8 mouse cellular contexts compared by ENCODE assay signal in genomic region chrX:42151903-42152369, GRCm38 (mm10). TPM values are rescaled to one million over a fixed set of nuclear protein-coding genes. Genes with fewer than 3 reads are reported as not detected.
A peak's percentile ranks its signal among the peaks of the same experiment; 100 is the strongest.
DNase-seq lines count a peak whose midpoint lies in the region; ATAC-seq and TF ChIP-seq lines count a peak whose summit lies in the region.

No protein-coding gene starts in this region.

- peak overlapping the region; percentile 62 for H3K9ac ChIP-seq in kidney, embryonic 14.5 days (ENCODE audit: low read depth, low read length)
- H3K9ac ChIP-seq in liver, adult 2 months (ENCODE audit: low read depth, low read length), result peak overlapping the region; percentile 69

- TF ChIP-seq CTCF in bone marrow, adult 2 months (IDR thresholded peaks at IDR 0.05; ENCODE audit: control insufficient read depth, insufficient read depth, low read length), result no peak
- TF ChIP-seq CTCF in liver, adult 2 months (IDR thresholded peaks at IDR 0.05; ENCODE audit: low read depth, low read length), result no peak

- 0 out of 2 replicates have a peak, but pooled peaks have one; percentile 31 for TF ChIP-seq POLR2A in bone marrow, adult 2 months (IDR thresholded peaks at IDR 0.05; ENCODE audit: borderline replicate concordance, control insufficient read depth, low read depth, low read length)
- 0 out of 2 replicates have a peak, but pooled peaks have one; percentile 8 for TF ChIP-seq POLR2A in liver, adult 2 months (IDR thresholded peaks at IDR 0.05; ENCODE audit: extremely low read depth, insufficient read depth, low read length)
- TF ChIP-seq POLR2A in myocyte (IDR thresholded peaks at IDR 0.05; ENCODE audit: insufficient read length, low read depth), result no peak

- H3K27me3 ChIP-seq in kidney, embryonic 14.5 days (ENCODE audit: control insufficient read depth, insufficient read depth, low read length), result no peaks in the 10 kb centered on the region
- H3K27me3 ChIP-seq in liver, adult 2 months (ENCODE audit: control insufficient read depth, insufficient read depth, low read length), result no peaks in the 10 kb centered on the region
- H3K27me3 ChIP-seq in myocyte (ENCODE audit: control insufficient read depth, insufficient read depth, insufficient read length), result no peaks in the 10 kb centered on the region
- no peaks in the 10 kb centered on the region for H3K27me3 ChIP-seq in splenic B cell, adult 2 months (ENCODE audit: control insufficient read depth, insufficient read depth, low read length, poor library complexity, severe bottlenecking)

- H3K27ac ChIP-seq in bone marrow, adult 2 months (ENCODE audit: control insufficient read depth, insufficient read depth, low read depth, low read length, poor library complexity), result peak overlapping the region; percentile 91
- peak overlapping the region; percentile 93 for H3K27ac ChIP-seq in kidney, embryonic 14.5 days (ENCODE audit: low read depth, low read length)
- H3K27ac ChIP-seq in liver, adult 2 months (replicated peaks; ENCODE audit: insufficient read depth, low read depth, low read length), result peak overlapping the region; percentile 82

- H3K4me1 ChIP-seq in bone marrow, adult 2 months (ENCODE audit: control insufficient read depth, insufficient read depth, low read length), result no peaks in the 10 kb centered on the region; the same call in 1 of the 2 replicates
- no peaks in the 10 kb centered on the region for H3K4me1 ChIP-seq in kidney, embryonic 14.5 days (ENCODE audit: control insufficient read depth, insufficient read depth, low read length)
- peaks cover 7% of the 10 kb centered on the region for H3K4me1 ChIP-seq in liver, adult 2 months (ENCODE audit: control insufficient read depth, insufficient read depth, low read length)

- H3ac ChIP-seq in myocyte (ENCODE audit: control insufficient read depth, insufficient read length), result no peak overlapping the region

- H3K9me3 ChIP-seq in kidney, embryonic 14.5 days (ENCODE audit: control insufficient read depth, low read length), result no peaks in the 10 kb centered on the region

- ATAC-seq in erythroblast, adult 5-6 weeks (replicated peaks; ENCODE audit: low FRiP score, poor library complexity, severe bottlenecking), result peak; percentile 76
- ATAC-seq in kidney, embryonic 14.5 days (ENCODE audit: low FRiP score, low TSS enrichment), result peak; percentile 73

- no peaks in the 10 kb centered on the region for H3K36me3 ChIP-seq in kidney, embryonic 14.5 days (ENCODE audit: control insufficient read depth, insufficient read depth, low read length)
- no peaks in the 10 kb centered on the region for H3K36me3 ChIP-seq in liver, adult 2 months (ENCODE audit: control insufficient read depth, insufficient read depth, low read length)
- H3K36me3 ChIP-seq in myocyte (ENCODE audit: control insufficient read depth, insufficient read depth), result no peaks in the 10 kb centered on the region
- no peaks in the 10 kb centered on the region for H3K36me3 ChIP-seq in splenic B cell, adult 2 months (ENCODE audit: control insufficient read depth, insufficient read depth, low read length, poor library complexity, severe bottlenecking)

- H3K4me3 ChIP-seq in bone marrow, adult 2 months (replicated peaks; ENCODE audit: control insufficient read depth, low read depth, low read length), result peak overlapping the region; percentile 90
- H3K4me3 ChIP-seq in kidney, embryonic 14.5 days (ENCODE audit: low read length), result peak overlapping the region; percentile 65
- peak overlapping the region; percentile 45 for H3K4me3 ChIP-seq in liver, adult 2 months (ENCODE audit: insufficient read depth, low read depth, low read length)
- peak overlapping the region; percentile 59 for H3K4me3 ChIP-seq in myocyte

- peak; percentile 79 for DNase-seq in A20 (ENCODE audit: low read depth, low spot score)
- DNase-seq in heart, adult 9 months (ENCODE audit: low spot score in 2 of 2), result peak; percentile 88 to 90
- peak; percentile 92 for DNase-seq in liver, adult 2 months (ENCODE audit: extremely low read depth, low read depth, low spot score)
- DNase-seq in splenic B cell, adult 2 months (ENCODE audit: low read depth, low spot score), result peak; percentile 59

- H3K79me2 ChIP-seq in liver, adult 2 months (ENCODE audit: control insufficient read depth, insufficient read depth, low read length), result peaks cover 3% of the 10 kb centered on the region; the same call in 1 of the 2 replicates
- H3K79me2 ChIP-seq in myocyte (ENCODE audit: control insufficient read depth, insufficient read depth), result peaks cover 58% of the 10 kb centered on the region

- WGBS in bone marrow, adult 2 months, result 7% methylated on average over 17 of the region's 17 CpGs
- 24% methylated on average over 17 of the region's 17 CpGs for WGBS in kidney, embryonic 14.5 days
- 0% methylated on average over 17 of the region's 17 CpGs for WGBS in liver, adult 2 months

- H3K4me2 ChIP-seq in kidney, embryonic 14.5 days (replicated peaks; ENCODE audit: low read depth, low read length), result peak overlapping the region; percentile 47
- H3K4me2 ChIP-seq in myocyte (ENCODE audit: low read depth), result peak overlapping the region; percentile 81

TF ChIP-seq in myocyte, 11 proteins besides CTCF, POLR2A, EP300 and RAD21:
- TF ChIP-seq TCF3 (IDR thresholded peaks at IDR 0.05; ENCODE audit: insufficient read length, low read depth) (no peak), CEBPB (IDR thresholded peaks at IDR 0.05; ENCODE audit: insufficient read depth, poor library complexity, severe bottlenecking) (no peak), TCF12 (IDR thresholded peaks at IDR 0.05; ENCODE audit: insufficient read depth, poor library complexity, severe bottlenecking) (no peak), SRF (IDR thresholded peaks at IDR 0.05; ENCODE audit: control insufficient read depth, insufficient read length, low read depth) (no peak), MYOD1 (IDR thresholded peaks at IDR 0.05; ENCODE audit: control insufficient read depth in 1 of 3, insufficient read length in 2 of 3, low read depth in 2 of 3) (no peak), MYOG (IDR thresholded peaks at IDR 0.05; ENCODE audit: control insufficient read depth in 1 of 3, insufficient read depth in 1 of 3, insufficient read length in 2 of 3, low read depth in 2 of 3) (no peak), REST (IDR thresholded peaks at IDR 0.05; ENCODE audit: insufficient read depth, insufficient read length) (no peak), E2F4 (IDR thresholded peaks at IDR 0.05; ENCODE audit: insufficient read depth) (no peak), MAX (IDR thresholded peaks at IDR 0.05; ENCODE audit: low read depth) (no peak), POLR2AphosphoS2 (IDR thresholded peaks at IDR 0.05; ENCODE audit: insufficient read length, low read depth) (no peak), USF1 (IDR thresholded peaks at IDR 0.05; ENCODE audit: low read depth) (no peak)

RNA-seq across cellular contexts. Expression of gene Stag2, which starts 2.8 kb away (rescaled TPM):
- 27.2 and 44.4 TPM in 2 replicates for polyA plus RNA-seq in bone marrow, adult 2 months (2011; ENCODE audit: insufficient read depth, insufficient read length, low replicate concordance, missing spikeins)
- 57.6 and 65.8 TPM in 2 replicates for total RNA-seq in erythroblast, adult 5-6 weeks (2015; ENCODE audit: low replicate concordance)
- total RNA-seq in erythroblast, adult 5-6 weeks (2017; ENCODE audit: low replicate concordance), result 153 and 155 TPM in 2 replicates
- 44.8 and 72.3 TPM in 2 replicates for polyA plus RNA-seq in kidney, embryonic 14.5 days (2014; fragmentation: Nextera tagmentation; extraction: Ambion mirVana)
- total RNA-seq in liver, adult 2 months (2014; rRNA removed), result 62.2 and 66.2 TPM in 2 replicates
- polyA plus RNA-seq in liver, adult 2 months (2012; rRNA removed), result 3.7 and 4.2 TPM in 2 replicates
- polyA plus RNA-seq in myocyte (2012; fragmentation: generic; extraction: Trizol), result 8.2 TPM

Comparison
In these comparisons a context has a peak if more than half of its experiments do, and no peak if none do; other contexts are left out.
1. Peak in every context shown above with its lines: DNase-seq, ATAC-seq, H3K4me3 ChIP-seq and H3K27ac ChIP-seq.